Mouse (Mus musculus) lung, embryonic 15.5 days (tissue): ENCODE measurements around the gene Adamts4. TPM values are rescaled to one million over a fixed set of nuclear protein-coding genes. Genes with fewer than 3 reads are reported as not detected.

ENCODE experiments used
- ATAC-seq: fragments of 200-750 bp; cut with Nextera tagmentation; 2 replicates; pipeline ENCODE4 v1.8.0; 2017; ENCODE audit warnings: moderate number of reproducible peaks, borderline replicate concordance; ENCODE audit not compliant: low FRiP score, low TSS enrichment; ENCODE audit errors: extremely low read depth
- H3K27ac ChIP-seq: fragments of 300-500 bp; sonication (generic); 2 replicates; pipeline ENCODE4 v1.5.1; 2015; ENCODE audit warnings: moderate library complexity, mild to moderate bottlenecking, inconsistent platforms
- H3K27me3 ChIP-seq: fragments of 300-500 bp; sonication (generic); 2 replicates; pipeline ENCODE4 v1.6.1; 2015; ENCODE audit warnings: inconsistent platforms
- H3K36me3 ChIP-seq: fragments of 300-500 bp; sonication (generic); 2 replicates; pipeline ENCODE4 v1.6.1; 2015; ENCODE audit warnings: inconsistent platforms
- H3K4me1 ChIP-seq: fragments of 300-500 bp; sonication (generic); 2 replicates; pipeline ENCODE4 v1.6.1; 2015; ENCODE audit warnings: inconsistent platforms
- H3K4me2 ChIP-seq: fragments of 300-500 bp; sonication (generic); 2 replicates; pipeline ENCODE4 v1.6.1; 2015; ENCODE audit warnings: inconsistent platforms, mild to moderate bottlenecking, moderate library complexity
- H3K4me3 ChIP-seq: fragments of 300-500 bp; sonication (generic); 2 replicates; pipeline ENCODE4 v1.5.1; 2015; ENCODE audit warnings: mild to moderate bottlenecking, inconsistent platforms
- H3K9ac ChIP-seq: fragments of 300-500 bp; sonication (generic); 2 replicates; pipeline ENCODE4 v1.6.1; 2015; ENCODE audit warnings: inconsistent platforms
- H3K9me3 ChIP-seq: fragments of 300-500 bp; sonication (generic); 2 replicates; pipeline ENCODE4 v1.6.1; 2016; ENCODE audit warnings: inconsistent platforms
- WGBS: fragments of 180-500 bp; shearing (Covaris S2); methylation state at CpG from one replicate; pipeline ENCODE4 v1.1.7; 2015; 5-methylcytosine and 5-hydroxymethylcytosine counted together
- polyA plus RNA-seq: library from polyadenylated mRNA; unstranded; fragments of >200 nt; fragmentation: Nextera tagmentation; extraction: Ambion mirVana; gene quantifications from 2 replicates; pipeline ENCODE4 v1.2.1, GENCODE M21; 2015

Gene Adamts4
- polyA plus RNA-seq, 1 experiment from 2014 or later, result 9.6 TPM

DNA sequence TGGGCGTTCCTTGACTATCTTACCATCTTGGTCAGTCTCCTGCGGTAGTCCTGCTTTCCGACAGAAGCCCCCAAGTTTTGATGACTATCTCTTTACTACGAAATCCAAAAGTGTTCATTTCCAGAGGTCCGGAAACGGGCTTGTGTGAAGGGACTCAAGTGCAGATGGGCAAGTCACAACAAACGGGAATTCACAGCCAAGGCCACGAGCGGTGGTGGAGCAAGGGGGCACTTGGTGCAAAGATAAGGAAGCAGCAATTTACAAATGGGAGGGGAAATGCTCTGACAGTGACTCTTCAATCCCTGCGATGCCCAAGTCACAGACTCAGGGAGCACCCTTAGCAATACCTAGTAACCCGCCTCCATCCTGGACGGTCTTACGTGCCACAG is 2.8 kb upstream of the Adamts4 start:
- Histone ChIP-seq H3K9ac (peak overlapping the region; percentile 48), H3K36me3 (peaks cover 24% of the 10 kb centered on the region; the same call in 1 of the 2 replicates), H3K27ac (peak overlapping the region; percentile 96), H3K9me3 (no peaks in the 10 kb centered on the region), H3K4me1 (peaks cover 61% of the 10 kb centered on the region), H3K27me3 (0 out of 2 replicates have a peak, but pooled peaks cover 4% of the 10 kb centered on the region), H3K4me2 (peak overlapping the region; percentile 71), H3K4me3 (peak overlapping the region; percentile 84)
- 0 out of 2 replicates have a peak, but pooled peaks have one; percentile 6 for ATAC-seq
- 7% methylated on average over 13 of the region's 13 CpGs for WGBS

DNA sequence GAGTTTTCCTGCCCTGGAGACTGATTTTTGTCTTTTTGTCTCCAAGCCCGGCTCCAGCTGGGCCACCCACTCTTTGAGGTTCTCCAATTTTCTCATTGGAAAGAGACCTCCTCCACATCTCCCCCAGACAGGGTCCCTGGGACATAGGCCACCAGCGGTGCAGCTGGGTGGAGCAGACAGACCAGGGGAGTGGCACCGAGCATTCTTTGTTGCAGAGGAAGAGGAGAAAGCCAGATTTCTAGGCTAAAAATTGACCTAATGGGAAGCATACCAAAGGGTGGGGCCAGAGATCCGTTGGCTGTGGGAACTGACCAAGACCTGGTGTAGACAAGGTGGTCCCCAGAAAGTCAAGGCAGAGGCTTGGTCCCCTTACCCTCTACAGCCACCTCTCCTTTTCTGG is 2.3 kb upstream of the Adamts4 start:
- ATAC-seq, result no peak
- Histone ChIP-seq H3K4me2 (peak overlapping the region; percentile 71), H3K9ac (0 out of 2 replicates have a peak overlapping the region, but pooled peaks have one; percentile 48), H3K9me3 (no peaks in the 10 kb centered on the region), H3K4me1 (peaks cover 66% of the 10 kb centered on the region), H3K4me3 (peak overlapping the region; percentile 84), H3K27ac (peak overlapping the region; percentile 96), H3K27me3 (0 out of 2 replicates have a peak, but pooled peaks cover 4% of the 10 kb centered on the region), H3K36me3 (peaks cover 19% of the 10 kb centered on the region; the same call in 1 of the 2 replicates)
- 28% methylated on average over 4 of the region's 4 CpGs for WGBS

DNA sequence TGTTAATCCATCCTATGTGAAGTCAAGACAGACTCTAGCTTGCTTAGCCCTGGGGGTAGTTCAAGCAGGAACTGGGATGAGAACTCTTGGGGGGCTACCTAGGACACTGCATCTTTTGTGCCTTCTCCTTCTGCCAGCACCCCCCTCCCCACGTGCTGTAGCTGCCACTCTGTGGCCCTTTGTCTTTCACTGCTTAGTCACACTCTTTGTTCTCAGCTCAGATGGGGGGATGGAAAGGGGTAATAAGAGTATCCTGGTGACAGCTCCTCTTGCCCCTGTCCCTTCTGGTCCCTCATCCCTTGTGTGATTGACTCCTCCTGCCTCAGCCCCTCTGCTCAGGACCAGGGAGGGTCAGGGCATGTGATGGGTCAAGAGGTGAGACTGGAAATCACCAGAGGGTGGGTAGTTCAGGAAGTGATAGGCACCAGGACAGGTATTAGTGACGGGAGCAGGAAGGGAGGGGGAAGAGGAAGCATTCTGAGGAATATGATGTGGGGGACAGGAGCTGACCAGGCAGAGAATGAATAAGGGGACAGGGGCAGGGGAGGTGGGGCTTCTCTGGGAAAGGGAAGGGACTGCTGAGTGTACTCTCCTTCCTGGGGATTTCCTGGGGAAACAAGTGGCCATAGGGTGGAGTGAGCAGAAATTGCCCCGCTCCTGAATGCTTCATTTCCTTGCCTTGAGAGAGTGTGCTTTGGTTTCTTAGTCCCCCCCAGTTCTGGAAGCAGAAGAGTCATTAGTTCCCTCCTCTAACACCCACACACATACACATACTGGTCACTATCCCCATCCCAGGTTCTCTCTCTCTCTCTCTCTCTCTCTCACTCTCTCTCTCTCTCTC is 1.6 kb upstream of the Adamts4 start:
- no peaks in the 10 kb centered on the region for H3K9me3 ChIP-seq
- ATAC-seq, result no peak; the same call in 1 of the 2 replicates
- H3K4me3 ChIP-seq, result no peak overlapping the region
- WGBS, result 57% methylated on average over 3 of the region's 3 CpGs
- H3K4me1 ChIP-seq, result peaks cover 66% of the 10 kb centered on the region
- H3K9ac ChIP-seq, result no peak overlapping the region
- 0 out of 2 replicates have a peak, but pooled peaks cover 4% of the 10 kb centered on the region for H3K27me3 ChIP-seq
- H3K27ac ChIP-seq, result peak overlapping the region; percentile 96
- peak overlapping the region; percentile 23 for H3K4me2 ChIP-seq
- H3K36me3 ChIP-seq, result peaks cover 12% of the 10 kb centered on the region; the same call in 1 of the 2 replicates

DNA sequence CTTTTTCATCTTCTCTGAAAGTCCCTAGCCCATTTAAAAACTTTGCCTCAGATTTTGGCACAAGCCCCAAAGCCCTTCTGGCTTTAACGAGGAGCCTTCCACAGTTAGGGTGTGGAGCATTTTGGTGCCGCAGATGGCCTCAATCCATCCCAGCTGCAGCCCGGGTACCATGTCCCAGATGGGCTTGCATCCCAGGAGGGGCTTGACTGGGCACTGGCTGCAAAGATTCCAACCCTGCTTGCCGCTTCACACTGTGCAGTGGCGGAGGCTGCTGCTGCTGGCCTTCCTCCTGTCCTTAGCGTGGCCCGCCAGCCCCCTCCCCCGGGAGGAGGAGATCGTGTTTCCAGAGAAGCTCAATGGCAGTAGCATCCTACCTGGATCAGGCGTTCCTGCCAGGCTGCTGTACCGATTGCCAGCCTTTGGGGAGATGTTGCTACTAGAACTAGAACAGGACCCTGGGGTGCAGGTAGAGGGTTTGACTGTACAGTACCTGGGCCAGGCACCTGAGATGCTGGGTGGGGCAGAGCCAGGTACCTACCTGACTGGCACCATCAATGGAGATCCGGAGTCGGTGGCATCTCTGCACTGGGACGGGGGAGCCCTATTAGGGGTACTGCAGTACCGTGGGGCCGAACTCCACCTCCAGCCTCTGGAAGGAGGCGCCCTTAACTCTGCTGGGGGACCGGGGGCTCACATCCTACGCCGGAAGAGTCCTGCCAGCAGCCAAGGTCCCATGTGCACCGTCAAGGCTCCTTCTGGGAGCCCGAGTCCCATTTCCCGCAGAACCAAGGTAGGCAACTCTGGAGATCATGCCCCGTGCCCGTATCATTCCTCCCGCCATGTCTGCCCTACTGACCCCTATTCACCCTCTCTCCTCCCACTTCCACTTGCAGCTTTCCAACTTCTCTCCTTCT is 716 bp downstream of the Adamts4 start, which contains the start of gene Ndufs2:
Gene Ndufs2, minus strand, starts transcription at position 709 of the 914 bp plus-strand sequence.
- Histone ChIP-seq H3K9ac (peak within 1 kb of the TSS; percentile 29), H3K27ac (peak within 1 kb of the TSS; percentile 96), H3K36me3 (no peaks in the 10 kb centered on the region), H3K4me3 (peak within 1 kb of the TSS; percentile 33), H3K4me2 (peak within 1 kb of the TSS; percentile 63), H3K27me3 (0 out of 2 replicates have a peak, but pooled peaks cover 4% of the 10 kb centered on the region), H3K4me1 (peaks cover 58% of the 10 kb centered on the region), H3K9me3 (no peaks in the 10 kb centered on the region)
- no peak for ATAC-seq
- 22% methylated on average over 26 of the region's 26 CpGs for WGBS

DNA sequence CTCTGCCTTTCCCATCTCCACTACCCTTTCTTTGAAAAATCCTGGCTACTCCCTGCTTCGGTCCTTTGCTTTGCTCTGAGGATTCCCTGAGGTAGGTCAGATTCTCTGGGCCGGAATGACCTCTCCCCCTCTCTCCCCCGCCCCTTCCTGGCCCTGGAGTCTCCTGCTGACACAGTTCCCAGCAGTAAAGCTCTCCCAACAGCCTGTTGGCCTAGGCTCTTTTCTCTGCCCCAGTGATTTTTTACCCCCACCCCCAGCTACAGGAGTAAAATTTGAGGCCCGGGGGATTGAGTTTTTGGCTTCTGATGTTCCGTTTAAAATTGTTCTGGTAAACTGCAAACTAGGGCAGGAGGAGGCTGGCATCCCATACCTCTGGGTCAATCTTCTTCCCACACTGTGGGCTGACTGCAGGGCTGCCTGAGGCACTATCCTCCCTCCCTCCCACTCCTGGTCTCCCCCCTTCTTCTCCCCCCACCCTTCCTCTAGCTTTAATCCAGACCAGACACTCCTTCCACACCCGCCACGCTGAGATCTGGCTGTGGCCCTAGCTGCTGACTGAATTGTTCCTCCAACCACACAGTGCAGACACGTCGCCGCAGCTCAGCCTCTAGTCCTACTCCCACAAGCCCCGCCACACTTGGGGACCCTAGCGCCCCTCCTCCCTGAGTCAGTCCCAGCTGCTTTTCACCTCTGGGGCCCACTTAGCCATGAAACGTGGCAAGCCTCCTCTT is 1.5 kb downstream of the Adamts4 start:
- peaks cover 52% of the 10 kb centered on the region for H3K4me1 ChIP-seq
- peak overlapping the region; percentile 29 for H3K9ac ChIP-seq
- peak overlapping the region; percentile 63 for H3K4me2 ChIP-seq
- 10% methylated on average over 13 of the region's 13 CpGs for WGBS
- 0 out of 2 replicates have a peak, but pooled peaks cover 4% of the 10 kb centered on the region for H3K27me3 ChIP-seq
- ATAC-seq, result peak; percentile 11; the same call in 1 of the 2 replicates
- peak overlapping the region; percentile 33 for H3K4me3 ChIP-seq
- H3K36me3 ChIP-seq, result no peaks in the 10 kb centered on the region
- peak overlapping the region; percentile 96 for H3K27ac ChIP-seq
- no peaks in the 10 kb centered on the region for H3K9me3 ChIP-seq

DNA sequence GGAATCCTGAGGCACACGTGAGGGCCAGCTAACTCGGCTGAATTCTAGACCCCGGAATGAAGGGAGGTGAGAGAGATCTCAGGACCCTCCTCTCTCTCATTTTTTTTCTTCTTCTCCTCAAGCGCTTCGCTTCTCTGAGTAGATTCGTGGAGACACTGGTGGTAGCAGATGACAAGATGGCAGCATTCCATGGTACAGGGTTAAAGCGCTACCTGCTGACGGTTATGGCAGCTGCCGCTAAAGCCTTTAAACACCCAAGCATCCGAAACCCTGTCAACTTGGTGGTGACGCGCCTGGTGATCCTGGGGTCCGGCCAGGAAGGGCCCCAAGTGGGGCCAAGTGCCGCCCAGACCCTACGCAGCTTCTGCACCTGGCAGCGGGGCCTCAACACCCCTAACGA is 2.2 kb downstream of the Adamts4 start:
- H3K27ac ChIP-seq, result peak overlapping the region; percentile 96
- H3K27me3 ChIP-seq, result 0 out of 2 replicates have a peak, but pooled peaks cover 4% of the 10 kb centered on the region
- H3K4me2 ChIP-seq, result peak overlapping the region; percentile 63
- H3K36me3 ChIP-seq, result no peaks in the 10 kb centered on the region
- H3K4me1 ChIP-seq, result peaks cover 50% of the 10 kb centered on the region
- H3K9ac ChIP-seq, result peak overlapping the region; percentile 29
- no peaks in the 10 kb centered on the region for H3K9me3 ChIP-seq
- WGBS, result 51% methylated on average over 17 of the region's 17 CpGs
- ATAC-seq, result no peak
- peak overlapping the region; percentile 33; the same call in 1 of the 2 replicates for H3K4me3 ChIP-seq

DNA sequence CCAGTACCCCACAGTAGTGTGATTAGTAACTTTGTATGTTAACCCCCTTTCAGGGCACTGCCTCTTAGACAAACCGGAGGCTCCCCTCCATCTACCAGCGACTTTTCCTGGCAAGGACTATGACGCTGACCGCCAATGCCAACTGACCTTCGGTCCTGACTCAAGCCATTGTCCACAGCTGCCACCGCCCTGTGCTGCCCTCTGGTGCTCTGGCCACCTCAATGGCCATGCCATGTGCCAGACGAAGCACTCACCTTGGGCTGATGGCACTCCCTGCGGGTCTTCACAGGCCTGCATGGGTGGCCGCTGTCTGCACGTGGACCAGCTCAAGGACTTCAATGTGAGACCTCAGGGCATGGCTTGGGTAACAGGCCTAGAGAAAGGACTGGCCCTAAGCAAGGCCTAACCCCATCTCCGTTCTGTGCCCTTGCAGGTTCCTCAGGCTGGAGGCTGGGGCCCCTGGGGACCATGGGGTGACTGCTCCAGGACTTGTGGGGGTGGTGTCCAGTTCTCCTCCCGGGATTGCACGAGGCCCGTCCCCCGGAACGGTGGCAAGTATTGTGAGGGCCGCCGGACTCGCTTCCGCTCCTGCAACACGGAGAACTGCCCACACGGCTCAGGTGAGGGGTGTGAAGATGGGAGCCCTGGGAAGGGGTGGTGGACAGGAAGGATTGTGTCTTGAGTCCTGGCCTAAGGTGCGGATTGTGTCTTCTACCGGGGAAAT is 6.0 kb downstream of the Adamts4 start:
- Histone ChIP-seq H3K4me1 (peaks cover 32% of the 10 kb centered on the region), H3K9ac (no peak overlapping the region), H3K27me3 (no peaks in the 10 kb centered on the region), H3K4me3 (no peak overlapping the region), H3K9me3 (no peaks in the 10 kb centered on the region), H3K36me3 (no peaks in the 10 kb centered on the region), H3K27ac (no peak overlapping the region), H3K4me2 (no peak overlapping the region)
- ATAC-seq, result no peak
- WGBS, result 87% methylated on average over 24 of the region's 24 CpGs

DNA sequence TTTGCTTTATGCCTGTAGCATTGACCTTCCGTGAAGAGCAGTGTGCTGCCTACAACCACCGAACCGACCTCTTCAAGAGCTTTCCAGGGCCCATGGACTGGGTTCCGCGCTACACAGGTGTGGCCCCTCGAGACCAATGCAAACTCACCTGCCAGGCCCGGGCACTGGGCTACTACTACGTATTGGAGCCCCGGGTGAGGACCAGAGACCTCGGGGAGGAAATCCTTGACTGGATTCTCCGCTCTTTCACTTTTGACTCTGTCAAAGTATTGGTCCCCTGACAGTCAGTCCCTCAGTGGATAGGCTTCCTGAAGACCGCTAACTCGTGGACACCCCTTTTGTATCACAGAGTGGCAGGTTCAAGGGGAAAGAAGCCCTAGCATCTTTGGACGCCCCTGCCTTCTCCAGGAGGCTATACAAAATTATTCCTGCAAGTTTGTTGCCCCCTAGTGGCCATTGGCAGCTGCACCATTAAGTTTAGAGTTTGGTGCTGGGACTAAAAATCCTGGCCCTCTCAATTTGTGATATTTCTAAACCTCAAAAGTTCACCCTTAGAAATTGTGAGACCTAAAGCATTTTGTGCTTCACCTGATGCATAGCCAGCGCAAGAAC is 6.8 kb downstream of the Adamts4 start:
- H3K9me3 ChIP-seq, result no peaks in the 10 kb centered on the region
- H3K4me1 ChIP-seq, result peaks cover 31% of the 10 kb centered on the region
- H3K9ac ChIP-seq, result no peak overlapping the region
- H3K36me3 ChIP-seq, result no peaks in the 10 kb centered on the region
- H3K4me3 ChIP-seq, result no peak overlapping the region
- H3K4me2 ChIP-seq, result no peak overlapping the region
- no peaks in the 10 kb centered on the region for H3K27me3 ChIP-seq
- 55% methylated on average over 15 of the region's 15 CpGs for WGBS
- no peak overlapping the region for H3K27ac ChIP-seq
- ATAC-seq, result no peak

DNA sequence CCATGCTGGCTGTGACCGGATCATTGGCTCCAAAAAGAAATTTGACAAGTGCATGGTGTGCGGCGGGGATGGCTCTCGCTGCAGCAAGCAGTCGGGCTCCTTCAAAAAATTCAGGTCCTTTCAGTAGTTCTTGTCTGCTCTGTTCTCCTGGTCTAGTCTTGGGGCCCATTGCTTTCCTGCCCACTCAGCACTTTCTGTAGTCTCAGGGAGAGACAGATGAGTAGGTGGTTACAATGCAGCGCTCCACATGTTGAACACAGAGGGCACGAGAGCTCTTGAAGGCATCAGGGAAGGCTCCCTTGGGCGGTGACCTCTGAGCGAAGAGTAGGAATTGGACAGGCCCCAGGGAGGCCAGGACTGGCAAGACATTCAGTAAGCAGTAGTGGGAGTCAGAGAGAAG is 7.6 kb downstream of the Adamts4 start:
- H3K27ac ChIP-seq, result no peak overlapping the region

DNA sequence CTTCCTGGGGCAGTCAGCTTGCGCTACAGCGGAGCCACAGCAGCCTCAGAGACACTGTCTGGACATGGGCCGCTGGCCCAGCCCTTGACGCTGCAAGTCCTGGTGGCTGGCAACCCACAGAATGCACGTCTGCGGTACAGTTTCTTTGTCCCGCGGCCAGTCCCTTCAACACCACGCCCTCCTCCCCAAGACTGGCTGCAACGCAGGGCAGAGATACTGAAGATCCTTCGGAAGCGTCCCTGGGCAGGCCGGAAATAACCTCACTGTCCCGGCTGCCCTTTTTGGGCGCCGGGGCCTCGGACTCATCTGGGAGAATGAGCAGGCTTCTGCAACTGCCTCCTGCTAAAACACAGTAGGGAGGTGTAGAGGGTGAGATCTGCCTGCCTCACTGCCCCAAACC is 8.7 kb downstream of the Adamts4 start:
- Histone ChIP-seq H3K4me3 (no peak overlapping the region), H3K9ac (no peak overlapping the region), H3K27me3 (no peaks in the 10 kb centered on the region), H3K4me2 (no peak overlapping the region), H3K36me3 (no peaks in the 10 kb centered on the region), H3K4me1 (peaks cover 35% of the 10 kb centered on the region), H3K27ac (no peak overlapping the region), H3K9me3 (no peaks in the 10 kb centered on the region)
- WGBS, result 74% methylated on average over 17 of the region's 17 CpGs
- no peak for ATAC-seq

More for the DNA sequence above, 7.6 kb downstream of the Adamts4 start:
- Histone ChIP-seq H3K4me1 (peaks cover 31% of the 10 kb centered on the region), H3K9me3 (no peaks in the 10 kb centered on the region), H3K4me3 (no peak overlapping the region), H3K9ac (no peak overlapping the region), H3K36me3 (no peaks in the 10 kb centered on the region), H3K27me3 (no peaks in the 10 kb centered on the region), H3K4me2 (no peak overlapping the region)
- ATAC-seq, result no peak
- 88% methylated on average over 9 of the region's 9 CpGs for WGBS
